Mouse (Mus musculus): ENCODE results near the gene Klre1. TPM values are rescaled to one million over a fixed set of nuclear protein-coding genes. Genes with fewer than 3 reads are reported as not detected.
A peak's percentile ranks its signal among the peaks of the same experiment; 100 is the strongest.

Klre1 gene
- polyA plus RNA-seq, 2 experiments, result 0.03 TPM; not detected in 1

- Histone ChIP-seq H3K4me2 (ENCODE audit: low read depth) (no peak overlapping the region), H3K36me3 (replicated peaks; ENCODE audit: control insufficient read depth, insufficient read depth, low read depth) (peaks cover 38% of the 10 kb centered on the region), H3K9ac (replicated peaks) (no peak overlapping the region), H3K9me3 (ENCODE audit: control insufficient read depth, low read length) (no peaks in the 10 kb centered on the region), H3K4me3 (ENCODE audit: insufficient read depth in 1 of 2, low read depth in 2 of 2, low read length in 2 of 2) (no peak overlapping the region), H3K27me3 (ENCODE audit: control insufficient read depth, insufficient read depth, low read length) (no peaks in the 10 kb centered on the region), H3K4me1 (replicated peaks; ENCODE audit: control insufficient read depth in 2 of 2, insufficient read depth in 2 of 2, low read length in 1 of 2) (no peaks in the 10 kb centered on the region), H3K27ac (no peak overlapping the region)
- 80% methylated on average over 3 of the region's 3 CpGs for WGBS (ENCODE audit: insufficient replicate concordance)
- ATAC-seq (ENCODE audit: insufficient read depth) (no peak), DNase-seq (ENCODE audit: low read depth in 3 of 3, low spot score in 3 of 3) (no peak)
- TF ChIP-seq CTCF (IDR thresholded peaks at IDR 0.05; ENCODE audit: low read depth) (no peak), EP300 (IDR thresholded peaks at IDR 0.05; ENCODE audit: low read depth) (no peak)
Measured at GRCm38 (mm10) chr6:129542540-129542939, 35.2 kb upstream of the Klre1 start.

DNA sequence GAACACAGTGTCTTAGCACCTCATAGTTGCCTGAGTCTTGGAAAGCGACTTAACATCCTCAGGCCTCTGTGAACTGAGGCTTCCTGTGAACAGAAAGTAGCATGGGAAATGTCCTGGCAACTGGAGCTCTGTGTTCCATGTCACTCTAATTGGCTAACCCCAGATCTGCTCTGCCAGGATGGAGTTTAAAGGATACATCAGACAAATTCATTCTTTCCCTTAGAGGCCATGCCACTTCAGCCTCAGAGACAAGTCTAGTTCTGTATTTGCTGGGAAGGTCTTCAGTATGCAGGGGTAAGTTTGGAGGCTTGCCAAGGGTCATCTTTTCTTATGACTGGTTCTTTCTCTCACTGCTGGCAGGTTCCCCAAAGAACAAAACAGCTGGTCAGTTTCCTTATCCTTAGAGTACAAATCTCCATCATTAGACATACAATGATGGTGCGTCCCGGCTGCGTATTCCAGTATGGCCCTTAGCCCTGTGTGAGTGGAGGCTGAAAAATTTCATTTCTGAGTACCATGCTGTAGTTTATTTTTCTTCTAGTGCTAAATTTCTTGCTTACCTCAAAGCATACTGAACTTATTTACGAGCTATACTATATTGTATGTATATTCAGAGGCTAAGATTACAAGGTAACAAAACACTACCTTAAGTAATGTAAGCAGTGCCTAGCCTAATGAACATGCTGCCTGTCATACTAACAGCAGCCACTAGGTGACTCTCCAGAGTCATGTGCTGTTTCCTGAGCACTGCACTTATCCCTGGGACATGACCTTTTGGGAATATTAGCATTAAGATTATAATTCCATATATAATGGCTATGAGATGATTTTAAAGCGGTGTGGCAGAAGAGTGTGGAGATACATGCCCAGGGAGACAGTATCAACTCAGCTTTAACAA is 33.7 kb upstream of the Klre1 start:
- Histone ChIP-seq H3K27ac (no peak overlapping the region), H3K9me3 (ENCODE audit: control insufficient read depth, low read length) (no peaks in the 10 kb centered on the region), H3K27me3 (ENCODE audit: control insufficient read depth, insufficient read depth, low read length) (no peaks in the 10 kb centered on the region), H3K4me1 (replicated peaks; ENCODE audit: control insufficient read depth in 2 of 2, insufficient read depth in 2 of 2, low read length in 1 of 2) (no peaks in the 10 kb centered on the region), H3K4me3 (ENCODE audit: insufficient read depth in 1 of 2, low read depth in 2 of 2, low read length in 2 of 2) (no peak overlapping the region), H3K36me3 (replicated peaks; ENCODE audit: control insufficient read depth, insufficient read depth, low read depth) (peaks cover 28% of the 10 kb centered on the region), H3K9ac (replicated peaks) (no peak overlapping the region), H3K4me2 (ENCODE audit: low read depth) (no peak overlapping the region)
- WGBS (ENCODE audit: insufficient replicate concordance), result 66% methylated on average over 6 of the region's 6 CpGs
- no peak for TF ChIP-seq EP300 (IDR thresholded peaks at IDR 0.05; ENCODE audit: low read depth)
- TF ChIP-seq CTCF (IDR thresholded peaks at IDR 0.05; ENCODE audit: low read depth), result peak; percentile 85
- peak in 2 of 3 experiments; percentile 40 to 41 for DNase-seq (ENCODE audit: low read depth in 3 of 3, low spot score in 3 of 3)
- 0 out of 2 replicates have a peak, but pooled peaks have one; percentile 49 for ATAC-seq (ENCODE audit: insufficient read depth)

GRCm38 (mm10) chr6:129547277-129547676 is 30.4 kb upstream of the Klre1 start:
- 70% methylated on average over 2 of the region's 2 CpGs for WGBS (ENCODE audit: insufficient replicate concordance)
- no peak overlapping the region for H3K9ac ChIP-seq (replicated peaks)
- no peak for ATAC-seq (ENCODE audit: insufficient read depth)

GRCm38 (mm10) chr6:129548009-129548408 is 29.7 kb upstream of the Klre1 start:
- H3K9ac ChIP-seq (replicated peaks), result no peak overlapping the region
- no peak overlapping the region for H3K4me2 ChIP-seq (ENCODE audit: low read depth)
- no peaks in the 10 kb centered on the region for H3K36me3 ChIP-seq (replicated peaks; ENCODE audit: control insufficient read depth, insufficient read depth, low read depth)
- DNase-seq (ENCODE audit: low read depth in 3 of 3, low spot score in 3 of 3), result no peak
- 30% methylated on average over 3 of the region's 3 CpGs for WGBS (ENCODE audit: insufficient replicate concordance)
- H3K4me3 ChIP-seq (ENCODE audit: insufficient read depth in 1 of 2, low read depth in 2 of 2, low read length in 2 of 2), result no peak overlapping the region
- ATAC-seq (ENCODE audit: insufficient read depth), result no peak
- H3K4me1 ChIP-seq (replicated peaks; ENCODE audit: control insufficient read depth in 2 of 2, insufficient read depth in 2 of 2, low read length in 1 of 2), result no peaks in the 10 kb centered on the region
- TF ChIP-seq EP300 (IDR thresholded peaks at IDR 0.05; ENCODE audit: low read depth), result no peak
- no peak for TF ChIP-seq CTCF (IDR thresholded peaks at IDR 0.05; ENCODE audit: low read depth)
- H3K27ac ChIP-seq, result no peak overlapping the region
- no peaks in the 10 kb centered on the region for H3K9me3 ChIP-seq (ENCODE audit: control insufficient read depth, low read length)
- H3K27me3 ChIP-seq (ENCODE audit: control insufficient read depth, insufficient read depth, low read length), result no peaks in the 10 kb centered on the region

More at GRCm38 (mm10) chr6:129547277-129547676, 30.4 kb upstream of the Klre1 start:
- no peaks in the 10 kb centered on the region for H3K9me3 ChIP-seq (ENCODE audit: control insufficient read depth, low read length)
- no peaks in the 10 kb centered on the region for H3K27me3 ChIP-seq (ENCODE audit: control insufficient read depth, insufficient read depth, low read length)
- H3K4me2 ChIP-seq (ENCODE audit: low read depth), result no peak overlapping the region
- DNase-seq (ENCODE audit: low read depth in 3 of 3, low spot score in 3 of 3), result no peak
- H3K4me3 ChIP-seq (ENCODE audit: insufficient read depth in 1 of 2, low read depth in 2 of 2, low read length in 2 of 2), result no peak overlapping the region
- H3K4me1 ChIP-seq (replicated peaks; ENCODE audit: control insufficient read depth in 2 of 2, insufficient read depth in 2 of 2, low read length in 1 of 2), result no peaks in the 10 kb centered on the region
- H3K27ac ChIP-seq, result no peak overlapping the region
- TF ChIP-seq CTCF (IDR thresholded peaks at IDR 0.05; ENCODE audit: low read depth) (no peak), EP300 (IDR thresholded peaks at IDR 0.05; ENCODE audit: low read depth) (no peak)
- no peaks in the 10 kb centered on the region; the same call in 1 of the 2 replicates for H3K36me3 ChIP-seq (replicated peaks; ENCODE audit: control insufficient read depth, insufficient read depth, low read depth)

- Histone ChIP-seq H3K27me3 (ENCODE audit: control insufficient read depth, insufficient read depth, low read length) (no peaks in the 10 kb centered on the region), H3K4me1 (replicated peaks; ENCODE audit: control insufficient read depth in 2 of 2, insufficient read depth in 2 of 2, low read length in 1 of 2) (peaks cover 4 to 13% of the 10 kb centered on the region in 2 experiments; a peak in 3 of 4 replicates), H3K4me3 (ENCODE audit: insufficient read depth in 1 of 2, low read depth in 2 of 2, low read length in 2 of 2) (no peak overlapping the region), H3K9me3 (ENCODE audit: control insufficient read depth, low read length) (no peaks in the 10 kb centered on the region), H3K9ac (replicated peaks) (no peak overlapping the region), H3K4me2 (ENCODE audit: low read depth) (no peak overlapping the region), H3K36me3 (replicated peaks; ENCODE audit: control insufficient read depth, insufficient read depth, low read depth) (no peaks in the 10 kb centered on the region), H3K27ac (no peak overlapping the region)
- peak; percentile 39 to 62 (median 42) for DNase-seq (ENCODE audit: low read depth in 3 of 3, low spot score in 3 of 3)
- ATAC-seq (ENCODE audit: insufficient read depth), result peak; percentile 86
- no peak; the same call in 1 of the 2 replicates for TF ChIP-seq EP300 (IDR thresholded peaks at IDR 0.05; ENCODE audit: low read depth)
- no peak for TF ChIP-seq CTCF (IDR thresholded peaks at IDR 0.05; ENCODE audit: low read depth)
Measured at GRCm38 (mm10) chr6:129557298-129558023, 20.2 kb upstream of the Klre1 start.
